Mouse (Mus musculus) urinary bladder, postnatal 36 days (tissue): ENCODE data around the gene Armc10.
A peak's percentile ranks its signal among the peaks of the same experiment; 100 is the strongest.
"Not testable (repeated sequence)": the region's sequence is repeated elsewhere in the genome, so short reads cannot be mapped to it uniquely, and the experiment has no call there.

Source experiments
- DNase-seq, 2 experiments: peaks; one replicate each; pipeline ENCODE4 v3.0.0; 2022; ENCODE audit warnings: low spot score in 2 of 2, mixed read lengths in 1 of 2

The Armc10 gene

GRCm38 (mm10) chr5:21667191-21668137 lies 21.9 kb downstream of the Armc10 start:
- no peak for DNase-seq

- no peak for DNase-seq
Measured at GRCm38 (mm10) chr5:21669307-21669706, 23.7 kb downstream of the Armc10 start.

- no peak for DNase-seq
Measured at GRCm38 (mm10) chr5:21672812-21673635, 27.4 kb downstream of the Armc10 start.

GRCm38 (mm10) chr5:21673742-21674141 lies 28.1 kb downstream of the Armc10 start:
- no peak for DNase-seq

GRCm38 (mm10) chr5:21675019-21675418 lies 29.4 kb downstream of the Armc10 start:
- no peak for DNase-seq

GRCm38 (mm10) chr5:21675494-21675893 lies 29.9 kb downstream of the Armc10 start:
- DNase-seq, result no peak

GRCm38 (mm10) chr5:21677939-21678338 lies 32.3 kb downstream of the Armc10 start:
- DNase-seq, result no peak

GRCm38 (mm10) chr5:21678363-21678762 lies 32.8 kb downstream of the Armc10 start:
- no peak for DNase-seq

GRCm38 (mm10) chr5:21680029-21680428 lies 34.4 kb downstream of the Armc10 start:
- no peak for DNase-seq

- no peak for DNase-seq
Measured at GRCm38 (mm10) chr5:21680940-21681339, 35.3 kb downstream of the Armc10 start.

- no peak for DNase-seq
Measured at GRCm38 (mm10) chr5:21683811-21684210, 38.2 kb downstream of the Armc10 start.

- no peak for DNase-seq
Measured at GRCm38 (mm10) chr5:21685001-21685400, 39.4 kb downstream of the Armc10 start.

- no peak for DNase-seq
Measured at GRCm38 (mm10) chr5:21687042-21687441, 41.4 kb downstream of the Armc10 start.

- DNase-seq, result no peak
Measured at GRCm38 (mm10) chr5:21692230-21692629, 46.6 kb downstream of the Armc10 start.

GRCm38 (mm10) chr5:21693372-21693870 lies 47.8 kb downstream of the Armc10 start:
- DNase-seq, result no peak

GRCm38 (mm10) chr5:21694854-21695490 lies 49.4 kb downstream of the Armc10 start:
- no peak for DNase-seq

GRCm38 (mm10) chr5:21699555-21699954 lies 53.9 kb downstream of the Armc10 start:
- DNase-seq, result not testable (repeated sequence)

GRCm38 (mm10) chr5:21700272-21700821 lies 54.7 kb downstream of the Armc10 start:
- no peak for DNase-seq

GRCm38 (mm10) chr5:21700934-21701333 lies 55.3 kb downstream of the Armc10 start:
- DNase-seq, result no peak

- peak; percentile 100 for DNase-seq
Measured at GRCm38 (mm10) chr5:21701351-21702008, 55.9 kb downstream of the Armc10 start, which contains the start of gene Napepld. Napepld (minus strand) TSS chr5:21701396.

- no peak for DNase-seq
Measured at GRCm38 (mm10) chr5:21702009-21702364, 56.4 kb downstream of the Armc10 start.
